Mouse (Mus musculus) regulatory T cell (primary cell): ENCODE results near the gene Rwdd2b.

ENCODE experiments used
- in situ Hi-C: fragments of 300-600 bp; cut with MboI, MseI; formaldehyde crosslinking; loops from one replicate; pipeline ENCODE4 v1.15.1; 2025; ENCODE audit warnings: high pct_unique_total_duplicates

Gene Rwdd2b

GRCm38 (mm10) chr16:87427516-87427915, 12.9 kb downstream of the Rwdd2b start:
- in situ Hi-C loops: no loop called here

DNA sequence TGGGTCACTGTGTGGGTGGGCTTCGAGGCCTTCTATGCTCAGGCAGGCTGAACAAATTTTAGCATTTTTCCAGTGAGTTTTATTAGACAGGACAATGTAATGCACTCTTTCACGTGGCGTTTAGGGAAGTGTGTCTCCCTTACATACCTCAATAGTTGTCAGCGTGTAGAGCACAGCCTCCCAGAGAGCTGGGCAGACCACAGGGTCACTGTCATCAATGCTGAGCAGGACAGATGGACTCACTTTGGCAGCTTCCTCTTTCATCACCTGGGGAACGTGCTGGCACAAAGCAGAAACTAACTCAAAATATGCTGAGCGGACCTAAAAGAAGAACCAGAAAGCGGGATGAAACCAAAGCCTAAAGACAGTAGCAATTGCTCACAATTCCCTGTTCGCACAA, 19.7 kb downstream of the Rwdd2b start:
- in situ Hi-C loops: loop anchor here (5.0 to 25.0 kb wide), 2 partner anchors 47 to 1608 kb away; partner anchors contain the start of gene Adamts1

DNA sequence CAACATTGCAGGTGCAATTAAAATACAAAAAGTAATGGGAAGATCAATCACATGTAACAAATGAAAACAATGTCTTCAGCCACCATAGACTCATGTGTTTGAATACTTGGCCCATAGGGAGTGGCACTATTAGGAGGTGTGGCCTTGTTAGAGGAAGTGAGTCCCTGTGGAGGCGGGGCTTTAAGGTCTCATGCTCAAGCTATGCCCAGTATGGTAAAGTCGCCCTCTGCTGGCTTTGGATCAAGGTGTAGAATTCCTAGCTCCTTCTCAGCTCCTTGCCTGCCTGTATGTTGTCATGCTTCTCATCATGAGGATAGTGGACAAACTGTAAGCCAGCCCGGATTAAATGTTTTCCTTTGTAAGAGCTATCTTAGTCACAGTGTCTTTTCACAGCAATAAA, 35.4 kb downstream of the Rwdd2b start:
- in situ Hi-C loops: loop anchor here (5.0 to 25.0 kb wide), 2 partner anchors 82 to 1593 kb away; partner anchors contain the start of gene Adamts1

GRCm38 (mm10) chr16:87393813-87394548, 46.4 kb downstream of the Rwdd2b start:
- in situ Hi-C loops: no loop called here

DNA sequence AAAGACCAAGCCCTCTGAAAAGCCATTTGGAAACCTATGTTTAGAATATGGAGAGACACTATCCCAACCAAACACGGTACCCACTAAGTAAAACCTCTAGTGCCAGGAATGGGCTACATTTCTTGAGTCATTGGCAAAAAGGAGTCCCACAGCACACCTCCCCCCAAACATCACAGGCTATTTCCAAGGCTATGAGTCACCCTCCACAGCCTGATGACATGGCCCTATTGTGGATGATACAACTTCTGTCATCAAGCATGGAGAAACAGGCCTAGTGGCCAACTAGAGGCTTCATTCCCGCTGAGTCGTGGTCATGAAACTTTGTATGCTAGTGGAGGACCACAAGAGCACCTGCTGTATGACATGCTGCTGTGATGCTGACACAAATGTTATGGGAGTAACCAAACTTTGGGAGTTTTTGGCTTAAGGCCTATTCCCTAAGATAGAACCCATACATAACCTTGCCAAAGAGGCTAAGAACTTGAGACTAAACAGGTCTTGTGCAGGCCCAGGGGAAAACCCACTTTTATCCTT, 52.9 kb downstream of the Rwdd2b start:
- in situ Hi-C loops: loop anchor here (10.0 kb wide), 1 partner anchor 1283 kb away; no protein-coding TSS in a partner anchor

GRCm38 (mm10) chr16:87384366-87384765, 56.0 kb downstream of the Rwdd2b start:
- in situ Hi-C loops: loop anchor here (10.0 kb wide), 1 partner anchor 1280 kb away; no protein-coding TSS in a partner anchor
